Mouse (Mus musculus) kidney, adult 8-10 months (tissue): ENCODE results near the gene Nckap5l.
"Not testable (repeated sequence)": the region's sequence is repeated elsewhere in the genome, so short reads cannot be mapped to it uniquely, and the experiment has no call there.

Source experiments
- DNase-seq, 2 experiments: peaks; one replicate each; pipeline ENCODE4 v3.0.0; 2022

Gene Nckap5l

DNA sequence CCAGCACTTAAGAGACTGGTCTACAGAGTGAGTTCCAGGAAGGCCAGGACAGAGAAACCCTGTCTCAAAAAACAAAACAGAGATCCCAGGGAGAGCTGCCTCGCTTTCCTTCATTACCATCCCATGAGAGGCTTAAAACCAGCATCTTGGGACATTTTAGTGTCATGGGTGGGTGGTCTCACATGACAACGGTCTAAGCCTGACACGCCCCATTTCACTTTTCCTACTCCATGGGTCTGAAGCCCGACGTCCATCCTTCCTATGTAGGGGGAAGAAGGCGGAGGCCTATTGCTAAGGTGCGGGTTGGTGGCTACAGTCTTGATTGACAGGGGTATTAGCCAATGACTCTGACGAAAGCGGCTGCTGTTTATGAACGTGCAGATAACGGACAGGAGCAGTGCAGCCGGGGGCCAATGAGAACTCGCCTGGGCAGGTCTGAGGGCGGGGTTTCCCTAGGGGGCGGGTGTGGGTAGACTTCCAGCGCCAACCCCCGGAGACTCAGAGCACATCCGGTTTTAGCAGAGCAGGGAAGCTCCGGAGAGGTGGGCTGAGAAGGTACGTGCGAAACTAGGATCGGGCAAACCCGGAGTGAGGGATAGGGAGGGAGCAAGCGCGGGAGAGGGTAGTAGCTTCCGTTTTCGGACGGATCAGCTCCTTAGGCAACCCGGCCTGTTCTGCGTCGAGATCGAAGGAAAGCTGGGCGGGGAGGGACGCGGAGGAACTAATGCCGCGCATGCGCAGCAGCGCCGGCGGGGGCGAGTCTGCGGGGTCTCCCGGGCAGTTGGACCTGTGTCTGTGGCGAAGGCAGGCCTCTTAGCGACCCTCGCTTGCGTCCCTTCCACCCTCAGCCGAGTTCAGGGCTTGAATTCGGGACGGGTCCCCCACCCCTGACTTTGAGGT lies 64.8 kb downstream of the Nckap5l start, which contains the start of gene Tmbim6:
Gene Tmbim6, plus strand, starts transcription at position 397 of the 900 bp plus-strand sequence.
- DNase-seq, result peak; percentile 99 to 100

- DNase-seq, result peak; percentile 85 to 86
Observed at GRCm38 (mm10) chr15:99391975-99392374, 65.6 kb downstream of the Nckap5l start.

DNA sequence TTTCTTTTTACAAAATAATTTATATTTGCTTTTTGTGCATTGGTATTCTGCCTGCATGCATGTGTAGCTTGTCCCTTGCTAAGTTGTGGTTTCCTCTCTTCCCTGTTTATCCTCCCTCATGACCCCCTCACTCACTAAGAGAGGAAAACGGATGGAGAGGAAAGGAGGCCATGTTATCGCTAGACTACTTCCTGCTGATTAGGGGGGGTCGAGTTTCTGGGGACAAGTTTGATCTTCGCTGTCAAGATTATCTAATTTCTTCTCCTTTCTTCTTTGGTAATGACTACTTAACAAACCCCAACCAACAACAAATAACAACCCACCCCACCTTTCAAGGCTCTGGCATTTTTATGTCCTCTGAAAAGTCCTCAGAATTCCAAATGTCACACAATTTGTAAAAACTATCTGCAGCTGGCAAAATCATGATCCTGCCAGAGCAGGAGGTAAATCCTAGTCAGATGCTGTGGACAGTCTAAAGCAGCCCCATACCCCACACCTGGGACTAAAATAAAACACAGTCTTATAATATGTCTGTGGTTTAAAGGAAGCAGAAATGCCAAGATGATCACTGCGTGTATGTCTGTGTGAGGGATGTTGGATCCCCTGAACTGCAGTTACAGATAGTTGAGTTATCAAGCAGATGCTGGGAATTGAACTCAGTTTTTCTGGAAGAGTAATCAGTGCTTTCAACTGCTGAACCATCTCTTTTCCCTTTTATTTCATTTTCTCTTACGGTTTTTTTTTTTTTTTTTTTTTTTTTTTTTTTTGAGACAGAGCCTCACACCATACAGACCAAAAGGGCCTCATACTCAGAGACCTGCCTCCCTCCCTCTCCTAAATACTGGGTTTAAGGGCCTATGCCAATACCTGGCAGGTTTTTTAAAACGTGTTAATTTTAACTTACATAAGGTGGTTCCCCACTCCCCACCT lies 66.8 kb downstream of the Nckap5l start:
- no peak for DNase-seq

DNA sequence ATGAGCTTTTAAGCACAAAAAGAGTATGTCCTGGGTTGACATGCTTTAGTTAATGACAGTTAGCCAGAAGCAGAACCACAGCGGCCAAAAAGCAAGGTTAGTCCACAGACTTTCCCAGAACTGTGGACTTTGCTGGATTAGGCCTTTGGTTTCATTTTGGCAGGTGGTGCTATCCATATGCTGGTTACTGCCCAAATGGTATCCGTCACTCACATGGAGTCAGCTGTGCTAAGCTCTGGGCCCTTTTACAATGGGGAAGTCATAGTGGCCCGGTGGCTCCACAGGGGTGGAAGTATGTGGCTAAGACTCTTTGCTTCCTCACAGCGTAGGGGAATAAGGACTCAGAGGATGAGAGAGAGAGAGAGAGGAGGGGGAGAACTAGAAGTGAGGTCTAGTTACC lies 69.6 kb downstream of the Nckap5l start:
- DNase-seq, result no peak

DNA sequence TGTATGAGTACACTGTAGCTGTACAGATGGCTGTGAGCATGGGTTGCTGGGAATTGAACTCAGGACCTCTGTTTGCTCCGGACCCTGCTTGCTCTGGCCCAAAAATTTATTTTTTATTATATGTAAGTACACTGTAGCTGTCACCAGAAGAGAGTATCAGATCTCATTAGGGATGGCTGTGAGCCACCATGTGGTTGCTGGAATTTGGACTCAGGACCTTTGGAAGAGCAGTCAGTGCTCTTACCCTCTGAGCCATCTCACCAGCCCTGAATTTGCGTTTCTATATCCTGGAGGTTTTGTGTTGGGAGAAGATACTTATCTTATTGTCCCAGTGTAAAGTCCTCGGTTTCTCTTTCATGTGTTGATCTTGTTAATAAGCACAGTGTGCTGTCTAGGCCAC lies 70.8 kb downstream of the Nckap5l start:
- peak; percentile 71 for DNase-seq

DNA sequence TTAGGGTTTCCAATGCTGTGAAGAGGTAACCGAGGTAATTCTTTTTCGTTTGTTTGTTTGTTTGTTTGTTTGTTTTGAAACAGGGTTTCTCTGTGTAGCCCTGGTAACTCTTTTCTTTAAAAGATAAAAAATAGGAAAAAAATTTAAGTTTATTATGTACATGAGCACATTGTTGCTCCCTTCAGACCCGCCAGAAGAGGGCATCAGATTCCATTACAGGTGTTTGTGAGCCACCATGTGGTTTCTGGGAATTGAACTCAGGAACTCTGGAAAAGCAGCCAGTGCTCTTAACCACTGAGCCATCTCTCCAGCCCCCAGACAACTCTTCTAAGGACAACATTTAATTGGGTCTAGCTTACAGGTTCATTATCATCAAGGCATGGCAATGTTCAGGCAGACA lies 71.4 kb downstream of the Nckap5l start:
- DNase-seq, result not testable (repeated sequence)

DNA sequence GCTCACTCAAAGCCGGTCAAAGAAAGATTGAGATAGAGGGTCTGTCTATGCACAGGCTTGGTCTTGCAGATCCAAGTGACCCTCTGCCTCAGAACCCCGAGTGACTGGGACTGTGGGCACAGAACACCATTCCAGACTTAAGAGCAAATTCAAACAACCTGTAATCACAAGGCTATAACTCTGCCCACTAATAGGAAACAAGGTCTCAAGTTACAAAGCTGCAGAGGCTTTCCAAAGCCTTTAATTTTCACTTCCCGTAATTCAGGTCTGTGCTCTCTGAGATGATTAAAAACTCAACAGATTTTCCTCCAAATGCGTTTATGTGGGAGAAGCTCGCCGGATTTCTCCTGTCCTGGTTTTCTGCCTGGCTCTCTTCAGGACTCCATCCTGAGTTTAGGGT lies 73.5 kb downstream of the Nckap5l start:
- DNase-seq, result no peak

DNA sequence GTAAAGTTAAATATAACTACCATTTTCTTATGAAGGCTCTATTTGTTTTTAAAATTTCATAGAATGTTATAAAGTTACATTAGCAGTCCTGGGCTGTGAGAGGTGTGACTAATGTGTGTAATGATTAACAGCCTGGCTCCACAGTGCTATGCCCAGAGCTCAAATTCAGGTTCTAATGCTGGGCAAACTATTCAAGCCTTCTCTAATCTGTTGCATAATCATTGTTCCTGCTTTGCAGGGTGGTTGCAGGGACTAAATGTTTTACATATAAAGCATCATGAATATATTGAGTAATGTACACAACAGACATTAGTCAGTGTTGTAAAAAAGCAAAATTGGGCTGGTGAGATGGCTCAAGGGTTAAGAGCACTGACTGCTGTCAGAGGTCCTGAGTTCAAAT lies 74.7 kb downstream of the Nckap5l start:
- peak; percentile 62 to 89 for DNase-seq

DNA sequence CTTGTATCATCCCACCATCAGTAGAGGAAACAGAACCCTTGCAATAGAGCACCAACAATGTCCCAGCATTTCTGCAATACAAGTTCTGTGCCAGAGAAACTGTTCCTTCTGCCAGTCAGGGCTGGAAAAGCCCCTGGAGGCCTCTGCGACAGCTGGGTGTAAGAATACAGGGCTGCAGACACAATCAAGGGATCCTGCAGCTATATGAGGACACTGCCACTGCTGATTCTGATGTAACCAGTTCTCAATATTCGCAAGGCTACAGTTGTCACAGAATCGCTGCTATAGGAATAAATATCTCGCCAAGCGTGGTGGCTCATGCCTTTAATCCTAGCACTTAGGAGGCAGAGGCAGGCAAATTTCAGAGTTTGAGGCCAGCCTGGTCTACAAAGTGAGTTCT lies 81.3 kb downstream of the Nckap5l start:
- no peak for DNase-seq

GRCm38 (mm10) chr15:99375581-99375980 lies 82.0 kb downstream of the Nckap5l start:
- DNase-seq, result no peak

- DNase-seq, result no peak
Observed at GRCm38 (mm10) chr15:99375036-99375435, 82.5 kb downstream of the Nckap5l start.

- DNase-seq, result no peak
Observed at GRCm38 (mm10) chr15:99372761-99373160, 84.8 kb downstream of the Nckap5l start.
